Mouse (Mus musculus): ENCODE data around the gene Ntrk2.

Ntrk2 gene

DNA sequence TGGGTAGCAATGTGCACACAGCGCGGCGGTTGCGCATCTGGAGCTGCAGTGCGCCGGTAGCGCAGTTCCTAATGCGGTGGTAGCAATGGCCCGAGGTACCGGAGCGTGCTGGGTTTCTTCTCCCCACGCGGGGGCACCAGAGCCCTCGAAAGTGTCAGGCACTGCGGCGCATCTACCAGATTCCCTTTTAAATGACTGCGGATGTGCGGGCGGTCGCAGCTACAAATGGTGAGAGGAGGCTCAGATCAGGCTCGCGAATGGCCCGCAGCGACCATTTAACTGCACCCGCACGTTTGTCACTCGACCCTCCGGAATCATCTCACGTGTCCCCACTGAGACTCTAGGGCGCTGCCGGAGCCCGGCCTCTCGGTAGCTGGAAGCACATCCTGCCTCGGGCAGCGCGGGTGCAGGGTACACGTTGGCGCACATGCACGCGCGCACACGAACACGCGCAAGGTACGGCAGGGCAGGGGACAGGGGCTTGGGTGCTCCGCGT, at the start of gene Ntrk2:
Gene Ntrk2, plus strand, starts transcription at position 173 of the 496 bp plus-strand sequence.
- peak; percentile 95 for DNase-seq (ENCODE audit: low spot score)

- DNase-seq (ENCODE audit: low spot score): no peak
These were observed 45.3 kb upstream of the Ntrk2 start for GRCm38 (mm10) chr13:58761003-58761630.

DNA sequence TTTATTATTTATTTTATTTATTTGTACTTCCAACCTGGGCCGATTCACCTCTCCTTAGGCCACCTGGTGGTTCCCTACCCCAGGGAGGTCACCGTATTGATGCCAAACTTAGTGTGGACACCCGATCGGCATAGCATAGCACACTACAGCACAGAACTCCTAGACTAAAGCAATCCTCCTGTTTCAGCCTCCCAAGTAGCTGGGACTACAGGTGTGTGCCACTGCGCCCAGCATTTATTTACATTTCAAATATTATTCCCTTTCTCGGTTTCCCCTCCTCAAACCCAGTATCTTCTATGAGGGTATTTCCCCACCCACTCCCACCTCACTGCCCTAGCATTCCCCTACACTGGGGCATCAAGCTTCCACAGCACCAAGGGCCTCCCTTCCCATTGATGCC, 38.1 kb upstream of the Ntrk2 start:
- no peak for DNase-seq (ENCODE audit: low spot score)

- DNase-seq (ENCODE audit: low spot score): peak; percentile 40
These were observed 36.9 kb upstream of the Ntrk2 start for GRCm38 (mm10) chr13:58769438-58769837.

GRCm38 (mm10) chr13:58779261-58779660, 27.1 kb upstream of the Ntrk2 start:
- no peak for DNase-seq (ENCODE audit: low spot score)

DNA sequence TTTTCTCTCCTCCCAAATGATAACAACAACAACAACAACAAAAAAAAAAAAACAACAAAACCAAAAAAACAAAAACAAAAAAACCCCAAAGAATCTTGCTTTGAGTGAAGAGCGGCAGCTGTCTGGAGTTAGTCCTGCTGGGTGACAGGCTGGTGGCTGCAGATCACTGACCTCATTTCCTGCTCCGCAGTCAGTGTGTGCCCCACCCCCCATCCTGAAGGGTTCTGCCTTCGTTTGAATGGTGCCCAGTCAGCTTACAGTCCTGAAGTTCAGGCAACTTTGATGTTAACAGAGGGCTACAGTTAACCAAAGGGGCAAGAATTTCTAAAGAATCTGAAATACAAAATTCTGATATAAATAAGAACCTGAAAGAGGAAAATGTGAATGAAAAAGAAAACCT, 19.9 kb upstream of the Ntrk2 start:
- DNase-seq (ENCODE audit: low spot score): peak; percentile 76

DNA sequence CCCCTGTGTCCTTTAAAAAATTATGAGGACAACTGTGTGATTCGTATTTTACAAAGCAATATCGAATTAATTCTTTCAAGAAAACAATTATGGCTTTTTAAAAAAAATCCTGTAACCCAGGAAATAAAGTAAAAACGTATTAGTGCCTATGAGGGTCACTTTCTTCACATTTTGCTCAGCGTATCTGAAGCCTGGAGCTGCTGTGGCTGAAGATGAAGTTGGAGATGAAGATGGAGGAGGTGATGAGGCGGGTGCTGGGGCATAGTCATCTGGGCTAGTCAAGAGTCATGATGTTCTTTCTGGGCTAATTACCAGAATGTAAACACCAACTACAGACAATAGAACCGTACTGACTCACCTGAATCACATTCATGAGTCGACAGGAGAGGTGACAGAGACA, 15.6 kb upstream of the Ntrk2 start:
- DNase-seq (ENCODE audit: low spot score): no peak

- DNase-seq (ENCODE audit: low spot score): no peak
These were observed 9.0 kb upstream of the Ntrk2 start for GRCm38 (mm10) chr13:58797386-58797785.

DNA sequence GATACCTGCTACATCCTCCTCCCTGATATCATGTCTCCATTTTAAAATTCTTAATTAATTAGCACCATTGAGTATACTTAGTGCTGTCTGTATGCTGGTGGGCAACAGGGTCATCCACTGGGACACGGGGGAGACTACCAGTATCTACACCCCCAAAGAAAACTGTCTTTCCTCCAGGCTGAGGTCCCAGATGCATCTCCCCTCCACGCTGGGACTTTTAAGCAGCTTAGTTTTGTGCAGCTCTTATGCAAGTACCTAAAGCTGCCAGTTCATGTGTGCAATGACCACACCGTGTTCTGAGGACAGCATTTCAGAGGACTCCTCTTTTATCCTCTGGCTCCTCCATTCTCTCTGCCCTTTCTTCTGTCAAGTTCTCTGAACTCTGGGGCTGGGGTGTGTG, 5.1 kb upstream of the Ntrk2 start:
- DNase-seq (ENCODE audit: low spot score): no peak

DNA sequence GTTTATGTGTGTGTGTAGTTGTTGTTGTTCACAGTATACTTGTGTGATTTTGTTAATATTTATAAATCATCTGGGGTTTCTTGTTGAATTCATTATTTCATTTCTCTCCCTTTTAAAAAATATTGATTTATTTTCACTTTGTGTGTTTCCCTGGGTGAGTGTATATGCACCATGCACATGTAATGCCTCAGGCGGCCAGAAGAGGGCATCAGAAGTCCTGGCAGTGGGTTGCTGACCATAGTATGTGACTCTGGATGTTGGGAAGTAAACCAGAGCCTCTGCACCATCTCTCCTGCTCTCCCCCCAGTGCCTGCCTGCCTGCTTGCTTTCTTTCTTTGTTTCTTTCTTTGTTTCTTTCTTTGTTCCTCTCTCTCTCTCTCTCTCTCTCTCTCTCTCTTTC, 2.5 kb upstream of the Ntrk2 start:
- DNase-seq (ENCODE audit: low spot score): no peak

DNA sequence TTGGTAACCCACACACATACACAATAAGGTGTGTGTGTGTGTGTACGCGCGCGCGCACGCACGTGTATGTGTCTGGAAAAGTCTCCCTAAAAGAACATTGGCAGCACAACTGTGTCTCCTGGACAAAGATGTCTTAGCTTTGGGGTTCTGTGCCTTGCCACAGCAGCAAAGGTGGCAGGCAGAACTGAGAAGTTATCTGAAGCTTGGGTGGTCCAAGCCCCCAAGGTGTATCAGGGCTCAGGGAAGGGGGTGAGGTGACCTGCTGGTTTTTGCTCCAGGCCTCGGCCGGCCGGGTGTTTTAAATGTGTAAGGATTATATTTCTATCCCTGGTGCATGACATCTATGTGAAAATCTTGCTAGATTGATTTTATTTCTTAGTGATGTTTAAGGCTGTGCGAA, 536 bp upstream of the Ntrk2 start:
- no peak for DNase-seq (ENCODE audit: low spot score)

DNA sequence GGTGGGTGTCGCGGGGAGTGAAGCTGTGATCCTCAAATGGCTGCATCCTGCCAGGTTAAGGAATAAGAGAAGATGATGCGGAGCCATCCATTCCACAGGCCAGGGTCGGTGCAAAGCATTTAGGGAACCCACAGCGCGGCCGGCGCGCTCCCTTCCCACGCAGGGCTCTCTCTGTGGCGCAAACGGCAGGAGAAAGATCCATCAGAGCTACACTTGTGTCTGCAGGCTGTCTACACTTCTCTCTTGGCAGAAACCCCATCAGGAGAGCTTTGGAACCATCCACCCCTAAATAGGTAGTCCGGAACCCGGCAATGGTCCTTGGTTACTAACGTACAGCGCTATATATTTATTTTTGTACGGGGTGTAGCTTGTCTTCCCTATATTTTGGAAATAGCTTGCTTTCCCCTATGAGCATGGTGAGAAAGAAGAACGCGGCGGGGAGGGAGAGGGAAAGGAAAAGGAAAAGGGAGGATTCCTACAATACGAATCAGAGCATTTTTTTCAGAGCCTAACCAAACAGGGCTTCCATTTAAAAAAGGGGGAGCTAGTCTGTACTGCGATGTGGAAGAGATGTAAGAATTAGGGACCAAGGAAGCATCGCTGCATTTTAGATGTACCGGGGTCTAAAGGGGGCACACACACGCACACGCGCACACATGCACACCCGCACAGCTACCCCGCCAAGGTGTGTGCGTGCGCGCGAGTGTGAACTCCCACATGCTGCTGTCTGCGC, 693 bp downstream of the Ntrk2 start:
- no peak for DNase-seq (ENCODE audit: low spot score)

- peak; percentile 78 for DNase-seq (ENCODE audit: low spot score)
These were observed 1.4 kb downstream of the Ntrk2 start for GRCm38 (mm10) chr13:58807629-58808363.

DNA sequence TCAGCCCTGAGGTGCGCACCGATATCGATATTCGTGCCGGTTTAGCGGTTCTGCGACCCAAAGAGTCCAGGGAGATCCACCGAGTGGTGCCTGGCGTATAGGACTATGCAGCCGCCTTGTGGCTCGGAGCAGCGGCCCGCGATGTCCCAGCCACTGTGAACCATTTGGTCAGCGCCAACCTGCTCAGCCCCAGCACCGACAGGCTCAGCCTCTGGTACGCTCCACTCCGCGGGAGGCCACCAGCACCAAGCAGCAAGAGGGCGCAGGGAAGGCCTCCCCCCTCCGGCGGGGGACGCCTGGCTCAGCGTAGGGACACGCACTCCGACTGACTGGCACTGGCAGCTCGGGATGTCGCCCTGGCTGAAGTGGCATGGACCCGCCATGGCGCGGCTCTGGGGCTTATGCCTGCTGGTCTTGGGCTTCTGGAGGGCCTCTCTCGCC, 2.0 kb downstream of the Ntrk2 start:
- DNase-seq (ENCODE audit: low spot score): peak; percentile 61

GRCm38 (mm10) chr13:58809930-58810329, 3.6 kb downstream of the Ntrk2 start:
- no peak for DNase-seq (ENCODE audit: low spot score)

- DNase-seq (ENCODE audit: low spot score): no peak
These were observed 18.4 kb downstream of the Ntrk2 start for GRCm38 (mm10) chr13:58824752-58825151.

DNA sequence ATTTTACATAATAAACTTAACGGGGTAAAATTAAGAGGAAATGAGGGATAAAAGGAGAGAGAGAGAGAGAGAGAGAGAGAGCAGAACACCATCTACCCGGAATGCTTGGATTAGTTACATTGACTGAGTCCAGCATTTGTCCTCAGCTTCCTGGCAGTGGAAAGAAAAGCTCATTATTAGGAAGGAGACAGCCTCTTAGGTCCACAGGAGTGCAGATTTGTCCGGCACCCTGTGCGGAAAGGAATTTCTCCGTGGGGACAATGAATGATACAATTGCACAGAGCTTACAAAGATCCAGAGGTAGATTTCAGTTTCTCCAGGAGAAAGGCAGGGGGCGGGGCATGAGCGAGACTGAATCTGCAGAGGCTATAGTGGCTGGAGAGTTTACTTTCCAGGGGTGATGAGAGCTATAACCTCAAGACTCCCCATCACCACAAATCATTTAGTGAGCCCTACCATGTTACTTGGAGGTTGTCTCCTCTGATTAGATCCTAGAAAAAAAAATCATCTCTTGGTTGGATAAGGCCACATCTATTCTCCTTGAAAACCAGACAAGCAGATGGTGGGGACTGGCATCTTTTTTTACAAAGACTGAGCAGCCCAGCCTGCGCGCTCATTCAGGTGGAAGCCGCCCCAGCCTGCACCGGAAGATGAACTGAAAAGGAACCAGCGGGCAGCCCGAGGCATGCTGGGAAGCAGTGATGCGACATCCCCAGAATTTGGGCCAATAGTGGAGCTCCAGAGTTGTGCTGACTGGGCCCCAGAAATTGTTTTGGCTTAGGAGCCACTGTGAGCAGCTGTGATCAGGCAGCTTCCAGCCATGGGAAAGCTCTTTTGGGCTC, 20.2 kb downstream of the Ntrk2 start:
- peak; percentile 62 for DNase-seq (ENCODE audit: low spot score)

GRCm38 (mm10) chr13:58831999-58832398, 25.6 kb downstream of the Ntrk2 start:
- DNase-seq (ENCODE audit: low spot score): no peak

DNA sequence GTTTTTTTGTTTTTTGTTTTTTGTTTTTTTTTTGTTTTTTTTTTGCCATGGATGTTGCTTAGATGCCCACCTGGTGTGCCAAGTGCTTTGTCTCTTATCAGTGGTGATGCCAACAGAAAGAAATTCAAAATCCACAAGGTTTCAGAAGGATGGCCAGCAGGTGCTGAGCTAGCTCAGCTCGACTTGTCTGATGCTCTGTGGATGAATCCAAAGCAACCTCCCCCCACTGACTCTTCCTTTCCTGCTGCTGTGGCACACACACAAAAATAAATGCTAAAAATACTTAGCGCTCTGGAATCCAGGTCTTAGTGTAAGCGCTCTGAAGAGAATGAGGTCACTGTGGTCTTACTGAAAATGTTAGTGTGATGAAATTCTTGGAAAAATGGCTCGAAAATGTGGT, 28.4 kb downstream of the Ntrk2 start:
- no peak for DNase-seq (ENCODE audit: low spot score)

DNA sequence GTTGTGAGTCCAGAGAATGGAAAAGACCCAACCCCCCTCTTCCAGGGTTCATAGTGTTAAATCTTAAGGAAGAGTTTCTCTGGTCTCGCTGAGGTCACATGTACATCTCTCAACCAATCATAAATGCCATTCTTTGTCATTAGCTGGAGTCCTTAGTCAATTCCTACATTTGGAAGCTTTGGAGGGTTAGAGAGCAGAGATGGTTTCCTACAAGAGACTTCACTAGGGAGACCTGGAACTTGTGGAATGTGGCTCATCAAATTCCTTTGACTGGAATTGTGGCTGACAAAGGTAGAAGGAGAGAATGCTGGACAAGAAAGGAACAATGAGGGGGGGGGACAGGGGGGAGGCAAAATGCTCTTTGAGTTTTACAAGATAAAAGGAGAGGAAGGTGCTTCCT, 30.5 kb downstream of the Ntrk2 start:
- no peak for DNase-seq (ENCODE audit: low spot score)

- DNase-seq (ENCODE audit: low spot score): no peak
These were observed 31.7 kb downstream of the Ntrk2 start for GRCm38 (mm10) chr13:58838110-58838509.
